Mouse (Mus musculus): Measurements from ENCODE around the gene Hist1h2ae.

Hist1h2ae gene

GRCm38 (mm10) chr13:23521703-23522102 lies 49.3 kb downstream of the Hist1h2ae start:
- DNase-seq (ENCODE audit: low read depth, low spot score) = peak; percentile 67
